Mouse (Mus musculus) E14TG2a.4 (cell line): ENCODE results near the gene Cstf2.

Source experiments
- CTCF ChIP-seq: conservative IDR thresholded peaks from 2 replicates; pipeline ENCODE4 v1.5.1; 2014; ENCODE audit warnings: low read length
- POU5F1 ChIP-seq: IDR thresholded peaks from 2 replicates; pipeline ENCODE4 v1.6.1; 2014; ENCODE audit warnings: low read length, borderline replicate concordance

- TF ChIP-seq CTCF (no peak), POU5F1 (no peak)
These were observed 38.3 kb upstream of the Cstf2 start for GRCm38 (mm10) chrX:134020664-134021063.
